Mouse (Mus musculus): ENCODE measurements around the gene Gck. TPM values are rescaled to one million over a fixed set of nuclear protein-coding genes. Genes with fewer than 3 reads are reported as not detected.
A peak's percentile ranks its signal among the peaks of the same experiment; 100 is the strongest.

Gck gene
- total RNA-seq, 2 experiments from 2014 or later: 1.8 to 3.9 TPM

- no peak for DNase-seq (ENCODE audit: extremely low spot score in 1 of 2, low spot score in 1 of 2)
These were observed 67.4 kb downstream of the Gck start for GRCm38 (mm10) chr11:5882518-5882917.

DNA sequence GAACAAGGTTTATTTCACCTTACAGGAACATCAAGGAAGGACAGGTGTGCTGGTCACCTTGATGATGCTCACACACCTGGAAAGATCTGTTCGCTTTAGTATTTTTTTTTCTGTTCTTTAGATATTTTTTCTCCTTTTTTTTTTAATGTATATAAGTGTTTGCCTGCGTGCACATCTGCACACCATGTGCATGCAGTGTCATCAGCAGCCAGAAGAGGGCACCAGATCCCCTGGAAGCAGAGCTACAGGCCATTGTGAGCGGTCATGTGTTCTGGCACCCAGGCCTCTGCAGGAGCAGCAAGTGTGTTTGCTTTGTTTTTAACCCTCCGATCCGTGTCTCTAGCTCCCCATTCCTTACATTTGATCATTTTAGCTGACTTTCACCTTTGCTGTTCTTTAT lies 70.0 kb downstream of the Gck start:
- DNase-seq (ENCODE audit: extremely low spot score in 1 of 2, low spot score in 1 of 2): peak; percentile 46 to 73

DNA sequence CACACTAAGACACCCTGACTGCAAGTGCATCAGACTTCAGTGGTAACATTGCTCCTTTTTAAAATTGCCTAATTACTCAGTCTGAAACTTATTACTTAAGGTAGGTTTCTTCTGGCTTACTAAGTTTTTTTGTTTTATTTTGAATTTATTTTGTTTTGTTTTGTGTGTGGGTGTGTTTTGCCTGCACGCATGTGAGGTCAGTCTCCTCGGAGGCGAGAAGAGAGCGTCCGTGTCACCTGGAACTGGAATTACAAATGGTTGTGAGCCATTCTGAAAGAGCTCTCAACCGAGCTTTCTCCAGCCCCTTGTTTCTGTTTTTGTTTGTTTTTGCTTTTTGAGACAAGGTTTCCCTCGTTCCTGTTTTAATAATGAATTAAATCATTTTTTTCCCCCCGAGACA lies 71.2 kb downstream of the Gck start:
- no peak for DNase-seq (ENCODE audit: extremely low spot score in 1 of 2, low spot score in 1 of 2)

DNA sequence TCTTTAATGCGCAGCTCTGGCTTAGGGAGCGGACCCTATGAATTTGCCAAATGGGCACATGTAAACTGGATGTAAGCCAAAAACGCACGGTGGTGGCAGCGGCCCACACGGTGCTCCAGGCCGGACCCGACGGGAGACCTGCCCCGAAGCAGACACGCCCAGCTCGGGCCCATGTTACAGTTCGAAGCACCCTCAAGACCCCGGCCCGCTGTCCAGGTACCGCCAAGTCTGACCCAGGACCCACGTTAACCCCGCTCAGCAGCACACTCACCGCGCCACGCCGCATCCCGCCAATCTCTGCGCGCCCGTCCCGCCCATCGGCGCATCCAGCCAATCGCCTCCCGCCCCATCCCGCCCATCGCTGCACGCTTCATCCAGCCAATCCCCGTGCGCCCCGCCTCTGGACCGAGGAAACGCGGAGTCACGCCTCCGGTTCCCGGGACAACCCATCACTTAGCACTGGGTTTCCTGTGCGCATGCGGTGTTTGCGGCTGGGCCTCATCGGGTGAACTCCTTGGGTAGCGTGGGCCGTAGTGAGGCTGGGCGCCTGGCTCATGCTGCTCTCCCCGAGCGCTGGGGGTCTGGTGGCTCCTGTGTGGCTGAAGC lies 71.9 kb downstream of the Gck start, which contains the start of gene Pold2:
TSS of gene Pold2 (minus strand) at position 372 of the 606 bp plus-strand sequence.
- peak; percentile 86 to 90 for DNase-seq (ENCODE audit: extremely low spot score in 1 of 2, low spot score in 1 of 2)

- DNase-seq (ENCODE audit: extremely low spot score in 1 of 2, low spot score in 1 of 2): no peak
These were observed 72.5 kb downstream of the Gck start for GRCm38 (mm10) chr11:5877421-5877820.

DNA sequence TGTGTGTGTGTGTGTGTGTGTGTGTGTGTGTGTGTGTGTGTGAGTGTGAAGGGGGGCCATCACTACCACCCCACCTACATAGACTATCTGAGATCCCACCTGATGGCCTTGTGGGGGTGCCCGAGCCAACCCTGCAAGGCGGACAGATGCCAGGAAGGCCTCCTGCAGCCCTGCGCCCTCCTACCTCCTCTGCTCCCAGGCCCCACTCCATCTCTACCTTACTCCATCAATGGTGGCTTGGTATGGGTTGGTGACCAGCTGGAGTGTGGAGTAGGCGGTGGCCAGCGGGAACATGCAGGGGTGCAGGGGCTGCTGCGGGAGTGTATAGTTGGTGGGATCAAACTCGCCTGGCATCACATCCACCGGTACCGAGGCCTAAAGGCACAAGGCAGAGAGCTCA lies 76.7 kb downstream of the Gck start:
- no peak for DNase-seq (ENCODE audit: extremely low spot score in 1 of 2, low spot score in 1 of 2)

DNA sequence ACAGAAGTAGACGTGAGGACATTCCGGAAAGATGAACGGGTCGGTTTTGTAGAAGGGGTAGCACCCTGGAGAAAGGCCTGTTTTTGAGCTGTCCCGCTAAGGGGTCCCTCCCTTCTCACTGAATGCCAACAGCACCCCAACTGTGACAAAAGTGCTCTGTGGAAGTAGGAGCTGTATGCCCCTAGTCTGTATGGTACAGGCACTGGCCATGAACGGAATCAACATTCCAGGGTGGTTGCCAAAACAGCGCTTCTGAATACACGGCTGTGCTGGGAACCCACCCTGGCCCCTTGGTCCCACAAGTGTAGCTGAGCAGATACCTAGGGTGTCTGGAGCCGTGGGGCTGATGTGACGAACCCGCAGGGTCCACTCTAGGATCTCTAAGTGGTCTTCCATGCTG lies 77.2 kb downstream of the Gck start:
- no peak for DNase-seq (ENCODE audit: extremely low spot score in 1 of 2, low spot score in 1 of 2)

GRCm38 (mm10) chr11:5870069-5870468 lies 79.8 kb downstream of the Gck start:
- no peak for DNase-seq (ENCODE audit: extremely low spot score in 1 of 2, low spot score in 1 of 2)

DNA sequence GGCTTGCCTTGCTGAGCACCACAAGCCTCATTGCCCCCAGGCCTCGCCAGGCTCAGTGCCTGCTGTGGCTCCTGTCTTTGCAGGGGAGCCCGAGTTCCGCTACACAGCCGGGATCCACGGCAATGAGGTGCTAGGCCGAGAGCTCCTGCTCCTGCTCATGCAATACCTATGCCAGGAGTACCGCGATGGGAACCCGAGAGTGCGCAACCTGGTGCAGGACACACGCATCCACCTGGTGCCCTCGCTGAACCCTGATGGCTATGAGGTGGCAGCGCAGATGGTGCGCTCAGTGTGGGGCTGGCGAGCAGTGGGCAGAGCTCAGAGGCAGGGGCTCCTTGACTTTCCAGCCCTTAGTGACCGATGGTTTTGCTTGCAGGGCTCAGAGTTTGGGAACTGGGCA lies 80.5 kb downstream of the Gck start:
- DNase-seq (ENCODE audit: extremely low spot score in 1 of 2, low spot score in 1 of 2): no peak

GRCm38 (mm10) chr11:5868324-5868723 lies 81.6 kb downstream of the Gck start:
- DNase-seq (ENCODE audit: extremely low spot score in 1 of 2, low spot score in 1 of 2): no peak

DNA sequence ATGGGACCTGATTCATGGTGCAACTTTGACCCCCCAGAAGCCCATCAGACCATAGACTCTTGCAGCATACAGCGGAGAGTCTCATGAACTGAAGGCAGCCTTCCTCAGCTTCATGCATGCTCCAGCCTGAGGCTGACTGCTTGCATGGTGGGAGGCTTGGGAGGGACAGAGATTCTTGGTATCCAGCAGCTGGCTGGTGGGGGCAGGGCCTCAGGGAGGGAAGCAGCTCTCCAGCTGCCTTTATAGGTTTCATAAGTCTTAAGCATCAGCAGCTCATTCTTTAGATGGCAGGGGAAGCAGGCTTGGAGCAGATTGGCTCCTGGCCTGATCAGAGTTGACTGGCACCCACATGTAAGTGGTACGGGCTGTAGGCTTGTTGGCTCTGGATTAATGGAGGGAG lies 82.7 kb downstream of the Gck start:
- DNase-seq (ENCODE audit: extremely low spot score in 1 of 2, low spot score in 1 of 2): no peak

DNA sequence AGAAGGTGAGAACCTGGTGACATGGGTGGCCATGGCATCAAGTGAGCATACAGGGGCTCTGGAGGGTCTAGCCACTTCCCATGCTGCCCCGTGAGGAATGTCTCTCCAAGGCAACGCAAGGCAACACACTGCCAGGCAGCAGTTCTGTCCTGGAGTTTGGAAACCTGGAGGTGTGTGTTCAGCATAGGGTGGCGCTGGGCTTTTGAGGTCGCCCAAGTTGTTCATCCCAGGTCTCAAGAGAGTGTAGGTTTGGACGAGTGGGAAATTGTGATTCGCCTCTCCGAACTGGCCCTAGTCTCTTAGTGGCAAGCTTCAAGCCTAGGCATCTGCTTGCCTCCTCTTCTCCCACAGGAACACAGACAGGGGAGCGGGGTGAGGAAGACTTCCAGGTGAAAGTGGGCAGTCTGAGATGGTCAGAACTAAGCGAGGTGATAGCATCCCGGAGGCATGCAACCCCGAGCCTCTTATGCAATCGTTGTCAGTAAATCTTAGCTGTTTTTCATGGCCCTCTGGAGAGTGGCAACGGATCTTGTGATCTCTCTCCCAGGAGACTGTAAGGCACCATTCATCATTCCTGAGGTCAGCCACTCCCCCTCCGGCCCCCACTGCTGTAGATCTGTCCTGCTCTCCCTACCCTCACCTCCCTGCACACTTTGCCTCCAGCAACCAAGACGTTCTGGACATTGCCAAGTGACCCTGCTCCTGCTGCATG lies 87.3 kb downstream of the Gck start:
- no peak for DNase-seq (ENCODE audit: extremely low spot score in 1 of 2, low spot score in 1 of 2)

- DNase-seq (ENCODE audit: extremely low spot score in 1 of 2, low spot score in 1 of 2): no peak
These were observed 88.0 kb downstream of the Gck start, which contains the start of gene Aebp1 for GRCm38 (mm10) chr11:5861678-5862393. Aebp1 (plus strand) TSS chr11:5861947.

GRCm38 (mm10) chr11:5860639-5861038 lies 89.2 kb downstream of the Gck start:
- no peak for DNase-seq (ENCODE audit: extremely low spot score in 1 of 2, low spot score in 1 of 2)

DNA sequence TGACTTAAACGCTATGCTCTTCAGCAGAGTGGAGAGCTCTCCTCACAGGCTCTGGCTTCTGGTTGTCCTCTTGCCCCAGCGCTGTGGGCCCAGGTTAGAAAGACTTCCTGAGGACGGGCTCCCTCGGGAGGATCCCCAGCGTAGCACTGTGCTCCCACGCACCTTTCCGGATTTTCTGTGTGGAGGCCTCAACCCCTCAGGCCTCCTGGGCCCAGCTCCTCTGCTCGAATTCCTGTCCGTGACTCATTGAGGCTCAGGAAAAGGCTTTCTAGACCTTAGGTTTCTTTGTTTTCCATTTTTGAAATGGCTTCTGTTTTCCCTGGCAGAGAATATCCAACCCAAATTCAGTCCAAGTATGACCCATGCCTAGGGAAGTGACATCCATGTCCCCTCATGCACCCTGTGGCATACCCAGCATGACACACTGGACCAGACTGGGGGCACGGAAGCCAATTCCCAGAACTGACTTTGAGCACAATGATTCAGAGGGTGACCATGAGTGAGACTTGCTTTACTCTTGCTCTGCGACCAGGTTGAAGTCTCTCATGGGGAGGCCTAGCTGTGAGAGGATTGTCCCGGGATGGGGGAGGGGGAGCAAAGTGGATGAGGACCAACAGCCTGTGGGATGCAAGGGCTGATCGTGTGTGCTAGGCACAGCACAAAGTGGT lies 89.9 kb downstream of the Gck start:
- no peak for DNase-seq (ENCODE audit: extremely low spot score in 1 of 2, low spot score in 1 of 2)

DNA sequence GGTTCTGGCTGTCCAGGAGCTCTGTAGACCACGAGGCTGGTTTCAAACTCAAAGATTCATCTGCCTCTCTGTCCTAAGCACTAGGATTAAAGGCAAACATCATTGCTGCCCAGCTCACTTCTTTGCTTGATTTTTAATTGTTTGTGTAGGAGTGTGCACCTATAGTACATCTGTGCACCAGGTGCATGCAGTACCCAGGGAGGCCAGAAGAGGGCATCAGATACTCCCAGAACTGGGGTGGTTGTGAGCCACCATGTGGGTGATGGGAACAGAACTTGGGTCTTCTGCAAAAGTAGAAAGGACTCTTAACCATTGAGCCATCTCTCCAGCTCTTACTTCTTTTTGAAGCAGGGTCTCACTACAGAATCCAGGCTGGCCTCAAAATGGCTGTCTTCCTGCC lies 91.2 kb downstream of the Gck start:
- no peak for DNase-seq (ENCODE audit: extremely low spot score in 1 of 2, low spot score in 1 of 2)

- no peak for DNase-seq (ENCODE audit: extremely low spot score in 1 of 2, low spot score in 1 of 2)
These were observed 93.3 kb downstream of the Gck start for GRCm38 (mm10) chr11:5856479-5857130.

DNA sequence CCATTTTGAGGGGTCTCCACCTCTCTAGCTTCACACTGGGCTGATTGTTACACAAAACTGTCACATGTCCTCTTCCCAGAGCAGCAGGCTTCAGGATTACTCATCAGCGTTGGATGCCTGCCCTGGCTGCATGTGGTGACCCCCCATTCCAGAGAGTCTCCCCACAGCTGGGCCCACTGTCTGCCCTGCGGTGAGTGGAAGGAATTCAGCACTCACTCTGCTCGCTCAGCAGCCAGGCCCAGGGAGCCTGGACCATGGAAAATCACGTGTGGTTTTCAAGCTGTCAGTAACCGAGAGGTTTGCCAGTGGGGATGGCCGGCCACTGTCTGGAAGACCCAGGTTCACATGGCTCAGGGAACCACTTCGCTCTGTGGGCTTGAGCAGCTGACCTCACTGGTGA lies 94.0 kb downstream of the Gck start:
- peak in 1 of 2 experiments; percentile 31 for DNase-seq (ENCODE audit: extremely low spot score in 1 of 2, low spot score in 1 of 2)

- DNase-seq (ENCODE audit: extremely low spot score in 1 of 2, low spot score in 1 of 2): no peak
These were observed 94.4 kb downstream of the Gck start for GRCm38 (mm10) chr11:5855481-5855880.

DNA sequence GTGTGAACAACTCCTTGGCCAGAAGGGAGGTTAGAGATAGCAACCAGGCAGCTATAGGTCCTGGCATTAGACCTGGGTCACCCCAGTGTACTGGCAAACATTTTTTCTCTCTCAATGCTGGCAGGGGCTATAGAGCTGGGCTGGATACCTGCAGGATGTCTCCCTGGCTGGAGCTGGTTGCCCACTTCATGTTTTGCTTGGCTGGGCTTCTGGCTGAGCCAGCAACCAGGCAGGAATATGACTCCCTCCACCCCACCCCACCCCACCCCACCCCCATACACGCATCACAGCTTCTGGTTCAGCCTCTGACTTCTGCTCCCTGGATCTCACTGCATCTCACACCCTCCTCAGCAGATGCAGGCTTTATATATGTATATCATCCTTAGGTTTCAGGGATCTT lies 97.6 kb downstream of the Gck start:
- no peak for DNase-seq (ENCODE audit: extremely low spot score in 1 of 2, low spot score in 1 of 2)
